Mouse (Mus musculus) liver, postnatal 0 days (tissue): Measurements from ENCODE around the gene H2-M5. TPM values are rescaled to one million over a fixed set of nuclear protein-coding genes. Genes with fewer than 3 reads are reported as not detected.

Experiments
- ATAC-seq: fragments of 200-750 bp; cut with Nextera tagmentation; 2 replicates; pipeline ENCODE4 v1.8.0; 2017; ENCODE audit warnings: mild to moderate bottlenecking, moderate library complexity
- DNase-seq: peaks from one replicate; pipeline ENCODE4 v3.0.0-alpha.2; 2016
- H3K27ac ChIP-seq: fragments of 300-500 bp; sonication (generic); 2 replicates; pipeline ENCODE4 v1.5.1; 2014; ENCODE audit warnings: antibody characterized with exemption, moderate library complexity, mild to moderate bottlenecking, low read depth
- H3K27me3 ChIP-seq: fragments of 300-500 bp; sonication (generic); 2 replicates; pipeline ENCODE4 v1.6.1; 2014; ENCODE audit warnings: low read length, control low read depth, mixed read lengths; ENCODE audit not compliant: insufficient read depth
- H3K36me3 ChIP-seq: fragments of 300-500 bp; sonication (generic); replicated peaks from 2 replicates; pipeline ENCODE4 v1.6.1; 2014; ENCODE audit warnings: mild to moderate bottlenecking, control low read depth, low read length, moderate library complexity, mixed read lengths; ENCODE audit not compliant: insufficient read depth
- H3K4me1 ChIP-seq: fragments of 300-500 bp; sonication (generic); 2 replicates; pipeline ENCODE4 v1.6.1; 2014; ENCODE audit warnings: antibody characterized with exemption, mild to moderate bottlenecking, control low read depth; ENCODE audit not compliant: insufficient read depth
- H3K4me2 ChIP-seq: fragments of 300-500 bp; sonication (generic); 2 replicates; pipeline ENCODE4 v1.6.1; 2014; ENCODE audit warnings: low read depth, mild to moderate bottlenecking, low read length, moderate library complexity, mixed read lengths
- H3K4me3 ChIP-seq: fragments of 300-500 bp; sonication (generic); 2 replicates; pipeline ENCODE4 v1.5.1; 2014; ENCODE audit warnings: low read depth, low read length
- H3K9ac ChIP-seq: fragments of 300-500 bp; sonication (generic); replicated peaks from 2 replicates; pipeline ENCODE4 v1.6.1; 2014; ENCODE audit warnings: mild to moderate bottlenecking, moderate library complexity
- H3K9me3 ChIP-seq: fragments of 300-500 bp; sonication (generic); 2 replicates; pipeline ENCODE4 v1.6.1; 2016; ENCODE audit warnings: mild to moderate bottlenecking, control low read depth, low read length, mixed read lengths
- CTCF ChIP-seq: sonication (generic); IDR thresholded peaks from 2 replicates; pipeline ENCODE4 v1.5.1; 2016; ENCODE audit warnings: antibody characterized with exemption, low read depth
- EP300 ChIP-seq: IDR thresholded peaks from 2 replicates; pipeline ENCODE4 v1.6.1; 2016; ENCODE audit warnings: antibody characterized with exemption, low read depth, mild to moderate bottlenecking
- WGBS: fragments of 180-500 bp; shearing (Covaris S2); extraction: QIAGEN DNeasy Blood & Tissue Kit; methylation state at CpG from one replicate; pipeline ENCODE4 v1.1.7; 2014; ENCODE audit not compliant: insufficient replicate concordance; 5-methylcytosine and 5-hydroxymethylcytosine counted together
- polyA plus RNA-seq: library from polyadenylated mRNA; unstranded; fragments of >200 nt; fragmentation: Nextera tagmentation; extraction: Ambion mirVana; gene quantifications from 2 replicates; pipeline ENCODE4 v1.2.1, GENCODE M21; 2015

Gene H2-M5
- polyA plus RNA-seq, 1 experiment from 2014 or later, result not detected

DNA sequence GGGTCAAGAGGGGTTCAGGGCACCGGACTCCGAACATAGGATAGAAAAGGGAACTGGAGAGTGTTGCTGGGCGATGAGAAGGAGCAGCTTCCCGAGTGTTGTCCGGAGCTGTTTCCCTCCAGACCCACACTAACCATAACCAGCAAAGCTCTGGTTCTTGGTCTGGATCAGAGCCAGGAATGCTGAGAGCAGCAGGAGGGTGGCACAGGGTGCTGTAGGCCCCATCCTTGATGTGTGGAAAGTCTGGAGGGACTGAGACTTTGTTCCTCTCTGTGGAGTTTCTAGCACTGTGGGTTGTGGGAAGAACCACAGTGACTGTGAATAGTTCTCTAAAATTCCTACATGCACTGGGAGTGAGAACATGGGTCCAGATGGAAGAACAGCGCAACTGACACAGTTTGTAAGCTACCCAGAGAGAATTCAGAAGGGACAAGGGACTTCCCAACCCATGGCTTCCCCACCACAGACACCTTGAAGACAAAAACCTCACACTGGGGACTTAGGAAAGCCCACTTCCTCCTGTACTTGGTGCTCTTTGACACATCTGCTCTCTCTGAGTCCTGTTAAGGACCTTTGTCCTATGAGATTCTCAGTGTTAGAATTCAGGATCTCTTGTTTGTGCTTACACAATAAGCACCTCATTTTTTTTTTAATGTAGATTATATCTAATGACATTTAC is 18.0 kb downstream of the H2-M5 start:
- Histone ChIP-seq H3K4me3 (no peak overlapping the region), H3K27me3 (no peaks in the 10 kb centered on the region), H3K4me2 (no peak overlapping the region), H3K9ac (no peak overlapping the region), H3K27ac (no peak overlapping the region), H3K4me1 (0 out of 2 replicates have a peak, but pooled peaks cover 3% of the 10 kb centered on the region), H3K9me3 (no peaks in the 10 kb centered on the region), H3K36me3 (no peaks in the 10 kb centered on the region)
- 67% methylated on average over 6 of the region's 6 CpGs for WGBS
- DNase-seq (no peak), ATAC-seq (no peak)
- TF ChIP-seq CTCF, result no peak

- no peak for TF ChIP-seq CTCF
- TF ChIP-seq EP300, result no peak
- 0 out of 2 replicates have a peak, but pooled peaks cover 3% of the 10 kb centered on the region for H3K4me1 ChIP-seq
- H3K9me3 ChIP-seq, result no peaks in the 10 kb centered on the region
- no peak overlapping the region for H3K4me3 ChIP-seq
- no peaks in the 10 kb centered on the region for H3K36me3 ChIP-seq
- no peak overlapping the region; the same call in 1 of the 2 replicates for H3K27ac ChIP-seq
- 65% methylated on average over 14 of the region's 14 CpGs for WGBS
- no peak overlapping the region for H3K9ac ChIP-seq
- no peak overlapping the region for H3K4me2 ChIP-seq
- no peaks in the 10 kb centered on the region for H3K27me3 ChIP-seq
- DNase-seq, result peak; percentile 21
- ATAC-seq, result peak; percentile 85
Observed at GRCm38 (mm10) chr17:36970316-36970890, 18.9 kb downstream of the H2-M5 start.

- no peak for ATAC-seq
- H3K4me3 ChIP-seq, result no peak overlapping the region
- no peaks in the 10 kb centered on the region for H3K9me3 ChIP-seq
- H3K4me1 ChIP-seq, result 0 out of 2 replicates have a peak, but pooled peaks cover 3% of the 10 kb centered on the region
- no peak overlapping the region for H3K4me2 ChIP-seq
- TF ChIP-seq EP300 (no peak), CTCF (no peak)
- no peak for DNase-seq
- no peak overlapping the region for H3K9ac ChIP-seq
- H3K27ac ChIP-seq, result no peak overlapping the region
- WGBS, result 43% methylated on average over 1 of the region's 1 CpGs
- no peaks in the 10 kb centered on the region for H3K27me3 ChIP-seq
- no peaks in the 10 kb centered on the region; the same call in 1 of the 2 replicates for H3K36me3 ChIP-seq
Observed at GRCm38 (mm10) chr17:36966875-36967274, 22.5 kb downstream of the H2-M5 start.

DNA sequence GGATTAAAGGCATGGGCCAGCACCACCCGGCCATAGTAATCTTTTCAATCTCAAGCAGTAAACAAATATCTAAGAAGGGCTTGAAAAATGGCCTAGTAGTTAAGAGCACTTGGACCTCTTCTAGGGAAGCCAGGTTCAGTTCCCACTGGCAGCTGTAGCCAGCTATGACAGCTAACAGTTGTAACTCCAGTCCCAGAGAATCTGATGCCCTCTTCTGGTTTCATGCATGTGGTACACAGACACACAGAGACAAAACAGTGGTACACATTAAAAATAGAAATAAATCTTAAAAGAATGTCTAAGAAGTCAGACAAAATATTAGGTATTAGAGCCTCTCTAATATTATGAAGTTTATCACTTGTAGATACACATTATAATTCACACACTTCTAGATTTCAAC is 28.2 kb downstream of the H2-M5 start:
- no peak overlapping the region for H3K9ac ChIP-seq
- H3K27me3 ChIP-seq, result no peaks in the 10 kb centered on the region
- H3K4me1 ChIP-seq, result peaks cover 13% of the 10 kb centered on the region
- DNase-seq, result no peak
- TF ChIP-seq CTCF (0 out of 2 replicates have a peak, but pooled peaks have one; percentile 11), EP300 (no peak)
- H3K27ac ChIP-seq, result no peak overlapping the region
- no peak overlapping the region for H3K4me3 ChIP-seq
- H3K36me3 ChIP-seq, result peaks cover 5% of the 10 kb centered on the region; the same call in 1 of the 2 replicates
- H3K9me3 ChIP-seq, result no peaks in the 10 kb centered on the region
- WGBS, result 54% methylated on average over 1 of the region's 1 CpGs
- no peak overlapping the region for H3K4me2 ChIP-seq
- no peak for ATAC-seq

DNA sequence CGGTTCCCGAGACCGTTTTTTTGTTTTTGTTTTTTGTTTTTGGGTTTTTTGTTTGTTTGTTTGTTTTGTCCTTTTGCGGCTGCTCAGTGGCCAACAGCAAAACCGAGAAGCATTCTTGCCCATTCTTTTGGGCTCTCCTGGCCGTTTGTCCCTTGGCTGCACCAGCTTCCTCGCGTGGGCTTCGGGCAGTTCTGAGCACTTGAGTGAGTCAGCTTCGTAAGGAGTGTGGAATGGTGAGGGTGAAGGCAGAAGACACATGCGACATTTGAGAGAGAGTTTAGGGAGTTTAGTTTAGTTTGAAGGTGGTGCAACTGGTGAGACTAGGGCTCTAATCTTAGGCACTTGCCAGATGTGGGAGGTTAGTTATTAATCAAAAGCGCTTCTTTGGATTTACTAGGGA is 30.5 kb downstream of the H2-M5 start:
- Histone ChIP-seq H3K4me1 (peaks cover 13% of the 10 kb centered on the region), H3K4me2 (peak overlapping the region; percentile 78), H3K9ac (peak overlapping the region; percentile 68), H3K9me3 (no peaks in the 10 kb centered on the region), H3K4me3 (peak overlapping the region; percentile 59), H3K27me3 (no peaks in the 10 kb centered on the region), H3K27ac (peak overlapping the region; percentile 76), H3K36me3 (0 out of 2 replicates have a peak, but pooled peaks cover 7% of the 10 kb centered on the region)
- TF ChIP-seq CTCF, result no peak
- no peak for TF ChIP-seq EP300
- ATAC-seq, result no peak
- DNase-seq, result no peak
- 16% methylated on average over 12 of the region's 12 CpGs for WGBS

GRCm38 (mm10) chr17:36957999-36958743 is 31.2 kb downstream of the H2-M5 start, which contains the start of the genes Znrd1 and Znrd1as:
Znrd1 (minus strand) TSS chr17:36958559.
Znrd1as (plus strand) TSS chr17:36958592.
- under 1% methylated on average over 46 of the region's 46 CpGs for WGBS
- DNase-seq, result peak; percentile 94
- Histone ChIP-seq H3K9ac (peak within 1 kb of the TSS; percentile 68), H3K27ac (peak within 1 kb of the TSS; percentile 76), H3K4me2 (peak within 1 kb of the TSS; percentile 78), H3K4me3 (peak within 1 kb of the TSS; percentile 59), H3K9me3 (no peaks in the 10 kb centered on the region), H3K4me1 (peaks cover 13% of the 10 kb centered on the region), H3K27me3 (no peaks in the 10 kb centered on the region), H3K36me3 (0 out of 2 replicates have a peak, but pooled peaks cover 7% of the 10 kb centered on the region)
- TF ChIP-seq CTCF (no peak), EP300 (peak; percentile 64)
- ATAC-seq, result peak; percentile 99
